Mouse (Mus musculus) MEL (cell line): ENCODE measurements around the gene Med23. TPM values are rescaled to one million over a fixed set of nuclear protein-coding genes. Genes with fewer than 3 reads are reported as not detected.

Experiments used
- DNase-seq: peaks from one replicate; pipeline ENCODE4 v3.0.0; 2011; ENCODE audit warnings: low read depth, low spot score
- H3K27ac ChIP-seq: 2 replicates; pipeline ENCODE4 v1.5.1; 2012; ENCODE audit warnings: low read depth, mild to moderate bottlenecking, control low read depth, low read length, moderate library complexity; ENCODE audit not compliant: control insufficient read depth
- H3K27me3 ChIP-seq, 2 experiments: fragments of 150-350 bp in 1 of 2; sonication (generic) in 1 of 2; 2 replicates each; pipeline ENCODE4 v1.6.1; 2012; ENCODE audit warnings: low read length in 2 of 2, mild to moderate bottlenecking in 2 of 2, improper control_type of control experiment in 1 of 2, moderate library complexity in 1 of 2; ENCODE audit not compliant: insufficient read depth in 2 of 2, control insufficient read depth in 1 of 2
- H3K36me3 ChIP-seq, 2 experiments: 2 replicates each; pipeline ENCODE4 v1.6.1; 2012 to 2014; ENCODE audit warnings: low read length in 2 of 2, improper control_type of control experiment in 1 of 2, inconsistent platforms in 1 of 2, mild to moderate bottlenecking in 1 of 2; ENCODE audit not compliant: insufficient read depth in 2 of 2, control insufficient read depth in 1 of 2
- H3K4me1 ChIP-seq, 2 experiments: fragments of 150-350 bp in 1 of 2; sonication (generic) in 1 of 2; 2 replicates each; pipeline ENCODE4 v1.6.1; 2012; ENCODE audit warnings: low read length in 2 of 2, improper control_type of control experiment in 1 of 2, mild to moderate bottlenecking in 1 of 2; ENCODE audit not compliant: insufficient read depth in 2 of 2, control insufficient read depth in 1 of 2
- H3K4me3 ChIP-seq, 2 experiments: fragments of 150-350 bp in 1 of 2; sonication (generic) in 1 of 2; 2 replicates each; pipeline ENCODE4 v1.5.1; 2012; ENCODE audit warnings: low read depth in 2 of 2, low read length in 2 of 2, mild to moderate bottlenecking in 2 of 2, moderate library complexity in 2 of 2, control low read depth in 1 of 2, improper control_type of control experiment in 1 of 2; ENCODE audit not compliant: control insufficient read depth in 1 of 2, insufficient read depth in 1 of 2
- H3K79me2 ChIP-seq: 2 replicates; pipeline ENCODE4 v1.6.1; 2012; ENCODE audit warnings: mild to moderate bottlenecking, low read length, moderate library complexity; ENCODE audit not compliant: control insufficient read depth, poor library complexity, insufficient read depth
- H3K9ac ChIP-seq: 2 replicates; pipeline ENCODE4 v1.6.1; 2012; ENCODE audit warnings: low read depth, mild to moderate bottlenecking, control low read depth, low read length, moderate library complexity; ENCODE audit not compliant: control insufficient read depth, poor library complexity, severe bottlenecking
- H3K9me3 ChIP-seq: fragments of 150-350 bp; sonication (generic); replicated peaks from 2 replicates; pipeline ENCODE4 v1.6.1; 2012; ENCODE audit warnings: mild to moderate bottlenecking, low read length, improper control_type of control experiment, moderate library complexity; ENCODE audit not compliant: insufficient read depth
- GABPA ChIP-seq: IDR thresholded peaks from 2 replicates; pipeline ENCODE4 v1.6.1; 2012; ENCODE audit warnings: low read depth, mild to moderate bottlenecking, inconsistent platforms, low read length, improper control_type of control experiment, moderate library complexity
- HCFC1 ChIP-seq: IDR thresholded peaks from 2 replicates; pipeline ENCODE4 v1.6.1; 2012; ENCODE audit warnings: low read depth, mild to moderate bottlenecking, inconsistent platforms, low read length, improper control_type of control experiment, moderate library complexity
- KAT2A ChIP-seq: conservative IDR thresholded peaks from 2 replicates; pipeline ENCODE4 v1.6.1; 2012; ENCODE audit warnings: low read depth, low read length, improper control_type of control experiment, inconsistent platforms
- MAFK ChIP-seq: IDR thresholded peaks from 2 replicates; pipeline ENCODE4 v1.6.1; 2011; ENCODE audit warnings: low read depth, mild to moderate bottlenecking, low read length, improper control_type of control experiment, borderline replicate concordance
- MAZ ChIP-seq: IDR thresholded peaks from 2 replicates; pipeline ENCODE4 v1.6.1; 2012; ENCODE audit warnings: low read depth, mild to moderate bottlenecking, inconsistent platforms, low read length, improper control_type of control experiment
- MEF2A ChIP-seq: IDR thresholded peaks from 2 replicates; pipeline ENCODE4 v1.6.1; 2014; ENCODE audit warnings: low read depth, mild to moderate bottlenecking, inconsistent platforms, low read length, improper control_type of control experiment; ENCODE audit not compliant: poor library complexity, insufficient replicate concordance, severe bottlenecking; ENCODE audit errors: extremely low read depth
- NELFE ChIP-seq: IDR thresholded peaks from 2 replicates; pipeline ENCODE4 v1.6.1; 2011; ENCODE audit warnings: low read depth, low read length, improper control_type of control experiment
- POLR2AphosphoS5 ChIP-seq: IDR thresholded peaks from 2 replicates; pipeline ENCODE4 v1.6.1; 2012; ENCODE audit warnings: low read depth, borderline replicate concordance, mild to moderate bottlenecking, inconsistent platforms, low read length, moderate library complexity, mixed read lengths
- RCOR1 ChIP-seq: IDR thresholded peaks from 2 replicates; pipeline ENCODE4 v1.6.1; 2012; ENCODE audit warnings: low read depth, mild to moderate bottlenecking, inconsistent platforms, low read length, improper control_type of control experiment
- SIN3A ChIP-seq: IDR thresholded peaks from 2 replicates; pipeline ENCODE4 v1.6.1; 2012; ENCODE audit warnings: low read length, improper control_type of control experiment, inconsistent platforms
- TAL1 ChIP-seq: IDR thresholded peaks from 2 replicates; pipeline ENCODE4 v1.6.1; 2012; ENCODE audit warnings: mild to moderate bottlenecking, inconsistent platforms, low read length, moderate library complexity, mixed read lengths
- TBP ChIP-seq: IDR thresholded peaks from 2 replicates; pipeline ENCODE4 v1.8.0; 2011; ENCODE audit warnings: low read depth, low read length, improper control_type of control experiment
- TCF12 ChIP-seq: IDR thresholded peaks from 2 replicates; pipeline ENCODE4 v1.6.1; 2014; ENCODE audit warnings: low read depth, mild to moderate bottlenecking, inconsistent platforms, low read length, improper control_type of control experiment, moderate library complexity
- ZKSCAN1 ChIP-seq: IDR thresholded peaks from 2 replicates; pipeline ENCODE4 v1.6.1; 2012; ENCODE audit warnings: low read depth, mild to moderate bottlenecking, inconsistent platforms, low read length, improper control_type of control experiment, moderate library complexity
- ZMIZ1 ChIP-seq: IDR thresholded peaks from 2 replicates; pipeline ENCODE4 v1.6.1; 2012; ENCODE audit warnings: low read depth, mild to moderate bottlenecking, inconsistent platforms, low read length, improper control_type of control experiment, moderate library complexity
- polyA plus RNA-seq, 2 experiments: library from polyadenylated mRNA; stranded (reverse) in 1 of 2; unstranded in 1 of 2; fragments of >175 nt in 1 of 2; fragments of >200 nt in 1 of 2; gene quantifications; 2 replicates each; pipeline versions ENCODE4 v1.2.1 to v1.2.4; 2012; ENCODE audit warnings: low replicate concordance in 2 of 2, low read depth in 1 of 2; ENCODE audit not compliant: insufficient read length in 2 of 2, insufficient read depth in 1 of 2, missing spikeins in 1 of 2
- total RNA-seq: library from RNA; depleted of rRNA; stranded (reverse); fragments of 300-350 nt; gene quantifications from 2 replicates; pipeline ENCODE4 v1.2.3, GENCODE M21; 2012

The Med23 gene
- total and polyA plus RNA-seq, 3 experiments, result 18.8 to 52.2 (median 23.7) TPM

- H3K36me3 ChIP-seq, result no peaks in the 10 kb centered on the region
- no peaks in the 10 kb centered on the region for H3K27me3 ChIP-seq
- no peak overlapping the region for H3K27ac ChIP-seq
- DNase-seq, result no peak
- H3K9me3 ChIP-seq, result peaks cover 3% of the 10 kb centered on the region
- TF ChIP-seq RCOR1 (no peak), ZMIZ1 (no peak), KAT2A (no peak)
- no peaks in the 10 kb centered on the region for H3K79me2 ChIP-seq
- H3K4me1 ChIP-seq, result no peaks in the 10 kb centered on the region
- H3K9ac ChIP-seq, result no peak overlapping the region
- H3K4me3 ChIP-seq, result no peak overlapping the region
Observed at GRCm38 (mm10) chr10:24841998-24842397, 27.8 kb upstream of the Med23 start.

GRCm38 (mm10) chr10:24842676-24843075, 27.1 kb upstream of the Med23 start, which contains the start of gene Enpp3:
Gene Enpp3, minus strand, starts transcription at chr10:24842823.
- H3K9ac ChIP-seq, result no peak within 1 kb of the TSS
- no peaks in the 10 kb centered on the region for H3K79me2 ChIP-seq
- no peak within 1 kb of the TSS for H3K4me3 ChIP-seq
- peaks cover 3% of the 10 kb centered on the region for H3K9me3 ChIP-seq
- no peaks in the 10 kb centered on the region for H3K4me1 ChIP-seq
- no peak for DNase-seq
- H3K36me3 ChIP-seq, result no peaks in the 10 kb centered on the region
- H3K27me3 ChIP-seq, result no peaks in the 10 kb centered on the region
- no peak within 1 kb of the TSS for H3K27ac ChIP-seq
- TF ChIP-seq GABPA (no peak), MAZ (no peak), SIN3A (no peak), TCF12 (no peak), NELFE (no peak), ZKSCAN1 (no peak), HCFC1 (no peak), TAL1 (no peak), TBP (no peak), ZMIZ1 (no peak), MEF2A (no peak)

GRCm38 (mm10) chr10:24863146-24863545, 6.6 kb upstream of the Med23 start:
- H3K27me3 ChIP-seq, result no peaks in the 10 kb centered on the region; a peak in 2 of 4 replicates
- no peaks in the 10 kb centered on the region for H3K79me2 ChIP-seq
- no peaks in the 10 kb centered on the region for H3K9me3 ChIP-seq
- TF ChIP-seq MAFK (no peak), POLR2AphosphoS5 (no peak), HCFC1 (no peak)
- no peak overlapping the region for H3K9ac ChIP-seq
- no peak overlapping the region for H3K4me3 ChIP-seq
- no peaks in the 10 kb centered on the region for H3K36me3 ChIP-seq
- no peak for DNase-seq
- no peaks in the 10 kb centered on the region for H3K4me1 ChIP-seq
- H3K27ac ChIP-seq, result no peak overlapping the region
